12 mouse cellular contexts compared by ENCODE assay signal in genomic region chr6:6459006-6459917, GRCm38 (mm10).
DNase-seq lines count a peak whose midpoint lies in the region; ATAC-seq lines count a peak whose summit lies in the region.
"Had no signal": no experiment of that assay in that cellular context is flagged by ENCODE, and none has a peak within 500 bp of the region (broad histone marks: within the 10 kb centered on the region; RNA-seq: fewer than 3 reads in every experiment).

No protein-coding gene starts in this region.

- no peaks in the 10 kb centered on the region for H3K9me3 ChIP-seq in heart, embryonic 10.5 days
- H3K9me3 ChIP-seq in embryonic facial prominence, embryonic 10.5 days = no peaks in the 10 kb centered on the region
- H3K9me3 ChIP-seq in hindbrain, embryonic 12.5 days (replicated peaks) = no peaks in the 10 kb centered on the region
- no peaks in the 10 kb centered on the region for H3K9me3 ChIP-seq in midbrain, embryonic 14.5 days (ENCODE audit: control insufficient read depth, low read length)
- H3K9me3 ChIP-seq: heart, embryonic 15.5 days; kidney, embryonic 15.5 days had no signal

- H3K36me3 ChIP-seq in heart, embryonic 10.5 days = no peaks in the 10 kb centered on the region
- H3K36me3 ChIP-seq in embryonic facial prominence, embryonic 10.5 days (replicated peaks) = no peaks in the 10 kb centered on the region
- H3K36me3 ChIP-seq in hindbrain, embryonic 12.5 days = no peaks in the 10 kb centered on the region
- no peaks in the 10 kb centered on the region for H3K36me3 ChIP-seq in midbrain, embryonic 14.5 days (ENCODE audit: control insufficient read depth, insufficient read depth, low read length)
- H3K36me3 ChIP-seq: heart, embryonic 15.5 days; kidney, embryonic 15.5 days had no signal

- no peaks in the 10 kb centered on the region for H3K27me3 ChIP-seq in heart, embryonic 10.5 days (ENCODE audit: insufficient read depth, poor library complexity, severe bottlenecking)
- H3K27me3 ChIP-seq in embryonic facial prominence, embryonic 10.5 days (replicated peaks; ENCODE audit: low read depth, poor library complexity, severe bottlenecking) = peaks cover 17% of the 10 kb centered on the region; the same call in 1 of the 2 replicates
- no peaks in the 10 kb centered on the region for H3K27me3 ChIP-seq in hindbrain, embryonic 12.5 days
- H3K27me3 ChIP-seq in midbrain, embryonic 14.5 days (ENCODE audit: control insufficient read depth, insufficient read depth, low read length) = no peaks in the 10 kb centered on the region
- H3K27me3 ChIP-seq: heart, embryonic 15.5 days had no signal

- no peak overlapping the region for H3K4me3 ChIP-seq in heart, embryonic 10.5 days
- no peak overlapping the region for H3K4me3 ChIP-seq in embryonic facial prominence, embryonic 10.5 days
- no peak overlapping the region for H3K4me3 ChIP-seq in hindbrain, embryonic 12.5 days
- H3K4me3 ChIP-seq in midbrain, embryonic 14.5 days (replicated peaks; ENCODE audit: low read depth, low read length) = no peak overlapping the region; the same call in 1 of the 2 replicates
- H3K4me3 ChIP-seq: heart, embryonic 15.5 days; kidney, embryonic 15.5 days had no signal

- peaks cover 10% of the 10 kb centered on the region; the same call in 1 of the 2 replicates for H3K4me1 ChIP-seq in heart, embryonic 10.5 days
- peaks cover 29% of the 10 kb centered on the region for H3K4me1 ChIP-seq in embryonic facial prominence, embryonic 10.5 days
- peaks cover 21% of the 10 kb centered on the region for H3K4me1 ChIP-seq in hindbrain, embryonic 12.5 days
- peaks cover 10% of the 10 kb centered on the region for H3K4me1 ChIP-seq in midbrain, embryonic 14.5 days (ENCODE audit: control insufficient read depth, insufficient read depth, low read length)
- H3K4me1 ChIP-seq: heart, embryonic 15.5 days had no signal

- 27% methylated on average over 14 of the region's 14 CpGs for WGBS in heart, embryonic 10.5 days
- WGBS in embryonic facial prominence, embryonic 10.5 days = 24% methylated on average over 14 of the region's 14 CpGs
- WGBS in hindbrain, embryonic 12.5 days = 18% methylated on average over 14 of the region's 14 CpGs
- WGBS in midbrain, embryonic 14.5 days = 13% methylated on average over 14 of the region's 14 CpGs

- H3K27ac ChIP-seq in heart, embryonic 10.5 days = peak overlapping the region; percentile 47; the same call in 1 of the 2 replicates
- H3K27ac ChIP-seq in embryonic facial prominence, embryonic 10.5 days (replicated peaks) = peak overlapping the region; percentile 49; the same call in 1 of the 2 replicates
- no peak overlapping the region for H3K27ac ChIP-seq in hindbrain, embryonic 12.5 days
- peak overlapping the region; percentile 52; the same call in 1 of the 2 replicates for H3K27ac ChIP-seq in midbrain, embryonic 14.5 days (replicated peaks; ENCODE audit: low read depth, low read length)
- H3K27ac ChIP-seq: heart, embryonic 15.5 days; kidney, embryonic 15.5 days had no signal

- H3K9ac ChIP-seq in hindbrain, embryonic 12.5 days = no peak overlapping the region
- H3K9ac ChIP-seq in midbrain, embryonic 14.5 days (replicated peaks; ENCODE audit: low read length) = no peak overlapping the region
- H3K9ac ChIP-seq: heart, embryonic 15.5 days; kidney, embryonic 15.5 days had no signal

- DNase-seq in heart, embryonic 10.5 days (ENCODE audit: low spot score) = no peak
- DNase-seq in heart, adult 9 months (ENCODE audit: low spot score in 2 of 2) = no peak
- DNase-seq in embryonic facial prominence, embryonic 10.5 days (ENCODE audit: low spot score) = peak; percentile 20
- DNase-seq in midbrain, embryonic 14.5 days = peak; percentile 64
- DNase-seq in urinary bladder, postnatal 10 days (ENCODE audit: low spot score) = no peak
- no peak for DNase-seq in cerebellum, adult 8-10 months
- DNase-seq in cerebellum, postnatal 25 days = no peak
- DNase-seq: adrenal gland, adult 8-10 months; cerebellum, adult 11-12 months had no signal

- peak; percentile 86 for ATAC-seq in hindbrain, embryonic 12.5 days (ENCODE audit: low FRiP score)
- ATAC-seq in midbrain, embryonic 14.5 days (ENCODE audit: low FRiP score, low TSS enrichment) = peak; percentile 80

- peak overlapping the region; percentile 19; the same call in 1 of the 2 replicates for H3K4me2 ChIP-seq in hindbrain, embryonic 12.5 days (replicated peaks)
- peak overlapping the region; percentile 45 for H3K4me2 ChIP-seq in midbrain, embryonic 14.5 days (ENCODE audit: low read length)
- H3K4me2 ChIP-seq: heart, embryonic 15.5 days; kidney, embryonic 15.5 days had no signal

Comparison
In these comparisons a context has a peak if more than half of its experiments do, and no peak if none do; other contexts are left out.
1. DNase-seq: peak in embryonic facial prominence, embryonic 10.5 days (single experiment) and midbrain, embryonic 14.5 days (single experiment); none in heart, embryonic 10.5 days (single experiment), heart, adult 9 months (0 of 2), urinary bladder, postnatal 10 days (single experiment), cerebellum, adult 8-10 months (single experiment) and cerebellum, postnatal 25 days (0 of 2).